Mouse (Mus musculus): ENCODE data around the gene Ttc7b. TPM values are rescaled to one million over a fixed set of nuclear protein-coding genes. Genes with fewer than 3 reads are reported as not detected.
A peak's percentile ranks its signal among the peaks of the same experiment; 100 is the strongest.

Ttc7b gene
- total RNA-seq, 4 experiments from 2014 or later, result 89.9 to 102 (median 95.5) TPM

GRCm38 (mm10) chr12:100486232-100486631 lies 34.4 kb downstream of the Ttc7b start:
- DNase-seq, result no peak

- DNase-seq, result no peak
These were observed 37.6 kb downstream of the Ttc7b start for GRCm38 (mm10) chr12:100483054-100483453.

GRCm38 (mm10) chr12:100482255-100482654 lies 38.4 kb downstream of the Ttc7b start:
- no peak for DNase-seq

DNA sequence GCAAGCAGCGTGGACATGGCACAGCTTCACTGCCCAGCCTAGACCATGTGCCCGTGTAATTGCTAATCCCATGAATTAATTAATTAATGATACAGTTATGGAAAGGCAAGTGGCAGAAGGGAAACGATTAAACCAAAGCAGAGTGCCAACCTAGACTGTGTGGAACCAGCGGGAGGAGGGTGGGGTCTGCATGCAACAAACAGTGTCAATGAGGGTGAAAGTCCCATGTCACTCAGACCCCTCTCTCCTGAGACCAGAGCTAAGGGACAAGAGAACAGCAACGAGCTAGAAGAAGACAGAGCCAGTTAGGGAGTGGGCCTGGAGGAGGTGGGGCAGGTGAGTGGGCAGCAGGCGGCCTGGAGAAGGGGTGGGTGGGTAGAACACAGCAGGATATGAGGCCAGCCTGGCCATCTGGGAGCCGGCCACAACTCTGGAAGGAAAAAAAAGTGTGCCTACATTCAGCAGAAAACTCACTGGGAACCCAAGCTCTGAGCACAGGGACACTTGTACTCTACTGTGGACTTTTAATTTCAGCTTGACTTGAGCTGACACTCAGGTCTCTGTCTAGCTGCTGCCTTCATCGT lies 39.1 kb downstream of the Ttc7b start:
- no peak for DNase-seq

DNA sequence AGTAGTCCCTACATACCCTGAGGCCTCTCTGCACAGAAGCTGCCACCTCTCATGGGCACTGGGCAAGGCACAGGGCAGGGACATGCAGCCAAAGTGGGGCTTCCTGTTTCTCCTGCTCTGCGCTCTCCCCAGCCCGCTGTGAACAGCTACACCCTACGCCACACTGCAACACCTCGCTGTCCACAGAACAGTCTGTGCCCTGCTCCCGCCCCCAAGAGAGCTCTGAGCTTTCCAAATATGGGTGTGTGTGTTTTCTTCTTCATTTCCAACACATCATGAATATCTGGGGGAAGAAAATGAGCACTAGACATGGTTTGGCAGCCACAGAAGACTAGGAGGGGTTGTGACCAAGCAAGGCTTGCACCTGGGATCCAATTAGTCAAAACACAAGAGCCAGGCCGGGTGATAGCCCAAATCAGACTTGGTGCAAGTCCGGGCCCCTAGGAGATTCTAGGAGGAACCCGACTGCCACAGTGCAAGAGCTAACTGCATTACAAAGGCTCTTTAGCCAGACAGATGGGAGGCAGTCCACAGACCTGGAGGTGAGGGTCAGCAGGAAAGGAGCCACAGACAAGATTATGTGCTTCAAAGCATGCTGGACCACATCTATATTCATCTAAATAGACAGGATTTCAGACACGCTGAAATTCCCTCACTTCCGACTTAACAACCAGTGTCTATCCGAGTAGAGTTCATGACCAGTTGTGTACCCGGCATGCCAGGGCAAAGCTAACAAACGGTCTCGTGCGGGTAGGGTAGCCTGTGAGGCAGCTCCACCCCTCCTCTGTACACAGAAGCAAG lies 39.8 kb downstream of the Ttc7b start:
- DNase-seq, result no peak

- no peak for DNase-seq
These were observed 40.6 kb downstream of the Ttc7b start for GRCm38 (mm10) chr12:100479892-100480621.

- no peak for DNase-seq
These were observed 41.3 kb downstream of the Ttc7b start for GRCm38 (mm10) chr12:100479270-100479869.

DNA sequence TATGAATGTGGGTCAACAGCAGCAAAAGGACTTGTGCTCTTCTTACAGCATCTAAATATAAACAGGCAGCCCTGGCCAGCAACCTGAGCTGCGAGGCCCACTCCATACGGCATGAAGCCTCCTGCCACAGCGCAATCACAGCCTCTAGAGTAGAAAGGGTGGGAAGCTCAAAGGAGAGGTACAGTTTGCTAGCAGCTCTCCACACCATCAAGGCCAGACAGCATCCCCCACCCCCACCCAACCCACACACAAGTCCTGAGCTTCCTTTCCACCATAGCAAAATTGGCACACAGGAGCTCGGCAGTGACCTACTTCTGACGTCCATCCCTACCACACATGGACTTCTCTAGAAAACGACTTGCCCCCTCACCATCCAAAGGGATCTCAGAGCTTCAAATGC lies 42.0 kb downstream of the Ttc7b start:
- no peak for DNase-seq

- DNase-seq, result no peak
These were observed 42.5 kb downstream of the Ttc7b start for GRCm38 (mm10) chr12:100478151-100478550.

DNA sequence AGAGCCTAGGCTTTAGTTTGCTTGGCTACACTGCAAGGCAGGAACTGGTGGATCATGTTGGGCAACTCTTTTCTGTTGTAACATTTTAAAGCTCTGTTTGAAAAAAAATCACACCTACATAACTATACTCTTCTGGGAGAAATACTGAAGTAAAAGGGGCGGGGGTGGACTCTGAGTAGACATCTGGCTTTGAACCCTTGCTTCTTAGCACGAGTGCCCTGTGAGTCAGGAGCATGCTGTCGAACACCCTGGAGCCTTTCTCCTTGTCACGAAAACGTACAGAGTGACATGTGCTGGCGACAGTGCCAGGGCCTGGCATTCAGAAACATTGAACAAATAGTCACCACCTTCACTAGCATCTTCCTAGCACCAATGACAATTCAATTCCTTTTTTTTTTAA lies 43.2 kb downstream of the Ttc7b start:
- no peak for DNase-seq

DNA sequence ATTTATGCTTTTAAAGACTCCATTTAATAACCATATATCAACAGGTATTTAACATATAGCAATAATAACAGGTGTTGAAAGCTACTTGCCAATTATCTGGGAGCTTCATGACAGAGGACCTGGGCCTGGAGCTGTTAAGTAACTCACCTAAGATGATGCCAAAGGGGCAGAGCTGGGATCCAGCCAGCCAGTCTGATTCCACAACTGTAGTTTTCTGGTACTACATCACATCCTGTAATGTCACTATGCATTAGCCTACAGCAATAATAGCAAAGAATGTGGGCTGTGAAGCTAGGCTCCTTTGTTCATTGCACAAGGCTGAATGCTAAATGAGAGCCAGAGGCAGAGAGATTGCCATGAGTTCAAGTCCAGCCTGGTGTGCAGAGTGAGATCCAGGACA lies 44.3 kb downstream of the Ttc7b start:
- DNase-seq, result no peak

DNA sequence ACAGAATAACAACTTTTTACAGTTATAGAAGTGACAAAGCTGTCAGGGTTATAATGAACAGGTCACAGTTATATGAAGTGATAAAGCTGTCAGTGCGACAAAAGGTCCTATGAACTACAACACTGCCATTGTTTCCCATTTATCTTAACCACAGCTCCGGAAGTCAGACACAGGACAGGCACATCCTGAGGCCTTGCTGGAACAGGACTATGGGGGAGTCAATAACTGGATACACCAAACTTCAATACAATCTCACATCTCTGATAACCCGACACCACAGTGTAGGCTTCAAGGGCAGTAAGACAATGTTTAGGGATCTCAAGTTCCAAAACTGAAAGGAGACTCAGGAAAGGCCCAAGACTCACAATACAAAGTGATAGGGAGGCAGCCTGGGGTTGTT lies 45.1 kb downstream of the Ttc7b start:
- DNase-seq, result no peak

DNA sequence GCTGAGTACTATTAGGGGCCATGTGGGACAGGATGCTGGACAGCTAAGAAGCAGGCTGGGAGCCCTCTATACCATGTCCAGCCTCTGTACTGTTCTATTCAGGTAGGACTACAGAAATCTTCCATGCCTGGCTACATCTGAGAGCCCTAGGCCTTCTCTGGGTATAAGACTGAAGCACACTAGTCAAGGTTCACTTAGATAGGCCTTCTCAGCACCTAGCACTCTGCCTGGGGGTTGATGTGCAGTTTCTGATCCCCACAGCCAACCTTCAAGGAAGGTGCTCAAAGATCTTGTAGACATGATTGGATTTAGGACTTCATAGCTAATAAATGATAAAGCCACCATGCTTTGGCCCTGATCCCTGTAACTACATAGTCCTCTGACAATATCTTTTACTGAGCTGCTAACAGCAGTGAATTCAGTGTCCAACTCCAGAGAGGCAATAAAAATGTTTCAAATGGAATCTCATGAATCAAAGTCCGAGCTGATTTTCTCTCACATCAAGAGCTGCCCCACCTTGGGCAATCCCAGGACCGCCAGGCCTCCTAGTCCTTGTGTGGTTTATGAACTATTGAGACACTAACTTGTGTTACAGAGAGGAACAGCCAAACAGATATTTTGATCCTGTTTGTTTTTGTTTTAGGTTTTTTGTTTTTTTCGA lies 45.8 kb downstream of the Ttc7b start:
- no peak for DNase-seq

GRCm38 (mm10) chr12:100470295-100470694 lies 50.3 kb downstream of the Ttc7b start:
- DNase-seq, result no peak

DNA sequence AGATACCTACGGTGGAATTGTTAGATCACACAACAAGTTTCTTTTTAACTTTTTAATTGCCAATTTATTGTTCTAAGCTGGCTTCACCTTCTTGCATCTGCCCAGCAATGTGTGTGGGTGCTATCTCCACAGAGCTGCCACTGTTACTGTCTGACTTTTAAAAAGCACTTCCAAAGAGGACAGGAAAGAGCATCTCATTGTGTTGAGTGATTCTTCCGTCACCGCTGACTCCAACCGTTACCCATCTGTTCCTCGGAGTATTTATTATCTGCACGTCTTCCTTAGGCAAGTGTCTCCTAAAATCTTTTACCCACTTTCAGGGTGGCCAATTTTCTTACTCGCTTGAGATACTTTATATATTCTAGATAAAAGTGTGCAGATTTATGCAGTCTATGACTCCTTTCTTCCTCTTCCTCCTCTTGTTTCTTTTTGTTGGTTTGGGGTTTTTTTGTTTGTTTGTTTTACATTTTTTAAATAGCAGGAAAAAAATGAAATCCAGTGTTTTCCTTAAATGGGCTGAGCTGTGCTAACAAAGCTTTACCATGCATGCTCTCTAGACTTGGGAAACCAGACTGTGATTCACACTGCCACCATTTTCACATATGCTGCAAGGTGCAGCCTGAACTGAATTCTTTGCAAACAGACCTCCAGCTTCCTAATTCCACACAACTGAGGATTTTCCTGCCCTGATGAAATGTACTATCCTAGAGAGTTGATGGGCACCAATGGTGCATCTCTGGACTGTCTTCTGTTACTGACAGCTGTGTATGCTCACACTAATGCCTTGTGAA lies 50.9 kb downstream of the Ttc7b start:
- DNase-seq, result no peak

- DNase-seq, result no peak
These were observed 55.4 kb downstream of the Ttc7b start for GRCm38 (mm10) chr12:100465101-100465715.

- no peak for DNase-seq
These were observed 62.9 kb downstream of the Ttc7b start for GRCm38 (mm10) chr12:100457701-100458100.

- DNase-seq, result no peak
These were observed 64.2 kb downstream of the Ttc7b start for GRCm38 (mm10) chr12:100456257-100456975.

- peak; percentile 60 for DNase-seq
These were observed 65.2 kb downstream of the Ttc7b start for GRCm38 (mm10) chr12:100455453-100455852.

- DNase-seq, result no peak
These were observed 72.8 kb downstream of the Ttc7b start for GRCm38 (mm10) chr12:100447701-100448277.
